Mouse (Mus musculus) liver, adult 2 months (tissue): ENCODE data around the gene Pik3c2b.

Source experiments
- CTCF ChIP-seq: fragments of 200-500 bp; IDR thresholded peaks from 2 replicates; pipeline ENCODE4 v1.5.1; 2011; ENCODE audit warnings: low read depth, low read length, control low read depth
- POLR2A ChIP-seq: fragments of 200-500 bp; IDR thresholded peaks from 2 replicates; pipeline ENCODE4 v1.6.1; 2011; ENCODE audit warnings: low read length, control low read depth; ENCODE audit not compliant: insufficient read depth; ENCODE audit errors: extremely low read depth

GRCm38 (mm10) chr1:133125640-133126364, 80.3 kb downstream of the Pik3c2b start:
- TF ChIP-seq CTCF (peak; percentile 45), POLR2A (no peak)
